Mouse (Mus musculus) cerebellum, adult (tissue): ENCODE measurements around the gene Nhlrc1.

ENCODE experiments used
- ATAC-seq: cut with Nextera tagmentation; 2 replicates; pipeline ENCODE4 v1.9.2; 2017; ENCODE audit warnings: mild to moderate bottlenecking, moderate library complexity, mixed read lengths; ENCODE audit not compliant: insufficient number of reproducible peaks, low FRiP score, low TSS enrichment

The Nhlrc1 gene

GRCm38 (mm10) chr13:47015195-47015501 lies 498 bp upstream of the Nhlrc1 start:
- no peak for ATAC-seq

- ATAC-seq: no peak
Observed at GRCm38 (mm10) chr13:47013740-47014139, 910 bp downstream of the Nhlrc1 start.

- ATAC-seq: no peak
Observed at GRCm38 (mm10) chr13:47001590-47001989, 13.1 kb downstream of the Nhlrc1 start.

GRCm38 (mm10) chr13:46999498-46999897 lies 15.2 kb downstream of the Nhlrc1 start:
- ATAC-seq: no peak

DNA sequence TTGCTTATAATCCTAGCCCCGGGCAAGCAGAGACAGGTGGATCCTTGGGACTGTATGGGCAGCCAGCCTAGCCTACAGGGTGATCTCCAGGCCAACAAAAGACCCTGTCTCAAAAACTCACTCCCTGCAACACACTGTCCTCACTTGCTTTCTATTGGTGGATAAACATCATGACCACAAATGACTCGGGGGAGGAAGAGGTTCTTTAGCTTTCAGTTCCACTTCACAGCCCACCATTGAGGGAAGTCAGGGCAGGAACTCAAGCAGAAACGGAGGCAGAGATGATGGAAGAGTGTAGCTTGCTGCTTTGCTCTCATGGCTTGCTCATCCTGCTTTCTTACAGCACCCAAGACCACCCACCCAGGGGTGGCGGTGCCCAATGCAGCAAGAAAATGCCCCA lies 17.3 kb downstream of the Nhlrc1 start:
- ATAC-seq: no peak

DNA sequence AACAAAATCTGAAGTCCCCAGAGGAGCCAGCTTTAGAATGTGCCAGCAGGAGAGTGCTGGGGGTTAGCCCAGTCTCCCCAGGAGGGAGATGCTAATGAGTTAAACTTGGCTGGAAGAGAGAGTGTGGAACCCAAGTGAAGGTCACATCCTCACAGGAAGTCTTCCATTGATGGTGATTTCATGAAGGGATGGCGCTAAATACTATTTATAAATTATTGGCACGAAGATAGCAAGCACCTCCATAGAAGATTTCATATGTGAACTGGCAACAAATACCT lies 21.4 kb downstream of the Nhlrc1 start:
- ATAC-seq: peak; percentile 74

- peak; percentile 74 for ATAC-seq
Observed at GRCm38 (mm10) chr13:46992516-46993273, 22.0 kb downstream of the Nhlrc1 start.

DNA sequence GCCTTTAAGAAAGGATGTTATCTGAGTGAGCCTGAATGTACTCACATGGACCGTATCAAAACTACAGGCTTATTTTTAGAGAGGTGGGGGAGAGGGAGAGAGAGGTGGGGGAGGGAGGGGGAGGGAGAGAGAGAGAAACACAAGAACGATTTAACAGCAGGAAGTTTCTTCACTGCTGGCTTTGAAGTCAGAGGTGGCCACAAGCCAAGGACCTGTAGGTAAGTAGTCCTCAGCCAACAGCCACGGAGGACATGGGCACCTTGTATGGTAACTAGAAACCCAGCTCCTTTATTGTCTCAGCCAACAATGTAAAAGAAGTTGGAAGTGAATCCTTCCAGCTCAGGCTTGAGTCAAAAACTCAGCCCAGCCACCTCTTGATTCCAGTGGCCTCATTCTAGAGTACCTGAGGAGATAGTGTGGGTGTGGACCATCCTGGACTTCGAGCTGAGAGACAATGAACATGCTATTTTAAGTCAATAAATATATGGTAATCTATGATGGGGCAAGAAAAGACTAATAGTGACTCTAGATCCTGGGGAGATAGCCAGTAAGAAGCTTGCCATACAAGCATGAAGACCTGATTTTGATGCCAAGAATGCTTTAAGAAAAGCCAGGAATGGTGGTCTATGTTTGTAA lies 24.2 kb downstream of the Nhlrc1 start:
- no peak for ATAC-seq

DNA sequence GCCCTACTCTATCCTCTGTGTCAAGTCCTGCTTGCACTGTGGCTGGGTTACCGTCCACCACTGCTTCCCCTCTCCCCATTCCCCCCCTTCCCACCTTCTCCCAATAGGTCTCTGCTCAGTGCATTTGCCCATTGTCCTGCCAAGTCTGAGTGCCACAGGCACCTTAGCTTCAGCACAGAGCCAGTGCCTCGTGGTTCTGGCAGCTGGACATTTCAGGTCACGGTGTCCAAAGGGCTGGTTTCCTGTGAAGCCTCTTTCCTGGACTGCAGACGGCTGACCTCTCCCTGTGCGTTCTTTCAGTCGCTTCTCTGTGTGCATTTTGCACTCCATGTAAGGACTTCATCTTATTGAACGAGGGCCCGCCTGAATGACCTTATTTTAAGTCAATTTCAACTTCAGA lies 26.7 kb downstream of the Nhlrc1 start:
- ATAC-seq: no peak; the same call in 1 of the 2 replicates

GRCm38 (mm10) chr13:46986208-46986607 lies 28.4 kb downstream of the Nhlrc1 start:
- no peak for ATAC-seq

DNA sequence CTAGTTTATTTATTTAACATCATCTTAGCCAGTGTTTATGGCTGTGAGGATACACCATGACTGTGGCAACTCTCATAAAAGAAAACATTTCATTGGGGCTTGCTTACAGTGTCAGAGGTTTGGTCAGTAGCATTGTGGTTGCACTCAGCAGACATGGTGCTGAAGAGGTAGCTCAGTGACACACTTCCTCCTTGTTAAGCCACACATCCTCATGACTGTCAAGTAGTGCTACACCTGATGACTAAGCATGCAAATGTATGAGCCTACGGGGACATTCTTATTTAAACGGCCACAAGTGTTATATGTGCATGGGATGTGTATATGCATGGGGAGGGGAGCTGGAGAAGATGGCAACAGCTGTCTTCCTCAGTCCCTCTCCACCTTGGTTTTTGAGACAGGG lies 30.8 kb downstream of the Nhlrc1 start:
- no peak for ATAC-seq

DNA sequence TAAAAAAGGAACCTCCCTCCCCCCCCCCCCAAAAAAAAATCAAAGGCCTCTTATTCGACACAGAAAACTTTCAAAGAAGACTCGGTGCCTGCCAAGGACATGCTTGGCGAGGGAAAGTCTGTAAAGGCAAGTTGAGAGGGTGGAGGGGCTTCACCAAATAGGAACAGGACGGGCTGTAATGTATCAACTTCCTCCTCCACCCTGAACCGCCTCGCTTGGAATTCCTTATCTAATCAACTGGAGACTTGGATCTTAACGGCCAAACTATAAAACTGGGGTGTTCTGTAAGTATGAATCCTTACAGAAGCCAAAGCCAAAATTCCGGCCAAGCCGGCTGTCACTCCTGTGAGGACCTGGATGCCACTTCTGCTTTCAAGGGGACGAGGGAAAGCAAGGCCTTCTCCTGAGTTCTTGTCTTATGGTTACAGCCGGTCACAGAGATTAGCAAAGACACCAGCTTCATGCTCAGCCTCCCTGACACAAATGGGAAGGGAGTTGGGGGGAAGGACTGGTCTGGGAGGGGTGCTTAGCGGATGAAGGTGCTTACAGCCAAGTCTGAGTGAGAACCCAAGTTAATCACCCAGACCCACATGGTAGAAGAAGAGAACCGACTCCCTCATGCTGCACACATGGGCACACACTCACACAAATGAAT lies 34.7 kb downstream of the Nhlrc1 start:
- no peak for ATAC-seq

DNA sequence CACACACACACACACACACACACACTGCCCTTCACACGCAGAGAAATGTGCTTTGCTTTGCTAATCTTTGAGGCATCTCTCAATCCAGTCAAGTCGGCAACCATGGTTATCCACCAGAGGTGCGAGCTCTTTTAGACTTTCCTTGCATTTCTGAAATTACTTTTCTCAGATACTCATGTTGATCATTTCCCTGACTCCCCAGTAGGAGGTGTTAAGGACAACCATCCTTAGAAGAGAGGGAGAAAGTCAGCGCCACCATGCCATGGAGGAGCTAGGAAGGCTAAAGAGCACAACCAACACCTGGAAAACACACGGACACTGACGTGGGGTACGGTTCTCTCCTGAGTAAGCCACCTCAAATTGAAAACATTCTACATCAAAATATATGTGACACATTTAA lies 38.1 kb downstream of the Nhlrc1 start:
- ATAC-seq: no peak

- ATAC-seq: no peak
Observed at GRCm38 (mm10) chr13:46975930-46976329, 38.7 kb downstream of the Nhlrc1 start.

- no peak for ATAC-seq
Observed at GRCm38 (mm10) chr13:46975031-46975551, 39.6 kb downstream of the Nhlrc1 start.

DNA sequence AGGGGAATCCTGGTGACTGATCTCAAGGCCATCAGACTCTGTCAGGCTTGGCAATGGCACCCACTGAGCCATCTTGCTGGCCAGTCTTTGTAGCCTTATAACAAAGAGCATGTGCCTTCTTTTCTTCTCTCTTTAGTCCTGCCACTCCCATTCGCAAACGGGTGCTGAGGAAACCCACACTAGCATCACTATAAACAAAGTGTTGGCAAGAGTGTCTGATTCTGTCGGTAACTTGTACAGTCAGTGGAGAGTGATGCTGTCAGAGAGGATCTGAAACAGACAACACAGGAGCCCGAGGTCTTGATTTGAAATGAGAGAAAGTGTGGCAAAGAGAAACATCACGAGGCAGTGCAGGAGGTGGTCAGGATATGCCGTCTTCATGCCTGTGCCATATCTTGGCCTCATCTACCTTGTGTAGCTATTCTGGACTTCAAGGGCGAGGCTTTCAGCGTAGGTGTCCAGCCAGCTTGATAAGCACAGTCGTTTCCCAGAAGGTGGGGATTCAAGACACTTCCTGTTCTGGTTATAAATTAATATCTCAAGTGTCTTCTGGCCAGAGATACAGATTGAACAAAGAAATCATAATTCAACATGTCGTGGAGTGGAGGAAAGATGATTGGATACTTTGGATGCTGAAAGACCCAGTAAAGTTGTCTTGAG lies 44.2 kb downstream of the Nhlrc1 start:
- ATAC-seq: no peak

GRCm38 (mm10) chr13:46968626-46969025 lies 46.0 kb downstream of the Nhlrc1 start:
- no peak for ATAC-seq

- ATAC-seq: no peak
Observed at GRCm38 (mm10) chr13:46967308-46967707, 47.3 kb downstream of the Nhlrc1 start.
